Mouse (Mus musculus) embryonic facial prominence, embryonic 10.5 days (tissue): ENCODE measurements at regions not wholly inside any gene's neighbourhood (a gene's known extent, or its start where the extent isn't known, plus 50 kb on each side); places are given as distances from the start of the nearest gene placed in this dataset.

ENCODE experiments used
- DNase-seq: peaks from one replicate; pipeline ENCODE4 v3.0.0-alpha.2; 2017; ENCODE audit warnings: low spot score
- H3K27ac ChIP-seq: fragments of 300-500 bp; sonication (generic); replicated peaks from 2 replicates; pipeline ENCODE4 v1.5.1; 2016; ENCODE audit warnings: mild to moderate bottlenecking
- H3K27me3 ChIP-seq: fragments of 300-500 bp; sonication (generic); replicated peaks from 2 replicates; pipeline ENCODE4 v1.6.1; 2016; ENCODE audit warnings: low read depth, mild to moderate bottlenecking; ENCODE audit not compliant: poor library complexity, severe bottlenecking
- H3K36me3 ChIP-seq: fragments of 300-500 bp; sonication (generic); replicated peaks from 2 replicates; pipeline ENCODE4 v1.6.1; 2016; ENCODE audit warnings: mild to moderate bottlenecking, moderate library complexity
- H3K4me1 ChIP-seq: fragments of 300-500 bp; sonication (generic); 2 replicates; pipeline ENCODE4 v1.6.1; 2016
- H3K4me3 ChIP-seq: fragments of 300-500 bp; sonication (generic); 2 replicates; pipeline ENCODE4 v1.5.1; 2016; ENCODE audit warnings: mild to moderate bottlenecking, moderate library complexity
- H3K9me3 ChIP-seq: fragments of 300-500 bp; sonication (generic); 2 replicates; pipeline ENCODE4 v1.6.1; 2016; ENCODE audit warnings: mild to moderate bottlenecking
- WGBS: fragments of 180-500 bp; shearing (Covaris S2); methylation state at CpG from one replicate; pipeline ENCODE4 v1.1.7; 2016; 5-methylcytosine and 5-hydroxymethylcytosine counted together

- Histone ChIP-seq H3K36me3 (no peaks in the 10 kb centered on the region), H3K27ac (no peak overlapping the region), H3K4me3 (no peak overlapping the region), H3K27me3 (no peaks in the 10 kb centered on the region), H3K4me1 (peaks cover 14% of the 10 kb centered on the region), H3K9me3 (no peaks in the 10 kb centered on the region)
- WGBS = 71% methylated on average over 2 of the region's 2 CpGs
- DNase-seq = no peak
These were observed 164.6 kb downstream of the Ptn start for GRCm38 (mm10) chr6:36645415-36645814.

GRCm38 (mm10) chr6:36644880-36645279 lies 165.1 kb downstream of the Ptn start:
- Histone ChIP-seq H3K4me1 (peaks cover 14% of the 10 kb centered on the region), H3K27ac (no peak overlapping the region), H3K27me3 (no peaks in the 10 kb centered on the region), H3K9me3 (no peaks in the 10 kb centered on the region), H3K36me3 (no peaks in the 10 kb centered on the region), H3K4me3 (no peak overlapping the region)
- peak; percentile 23 for DNase-seq
- 45% methylated on average over 7 of the region's 7 CpGs for WGBS

- Histone ChIP-seq H3K4me1 (no peaks in the 10 kb centered on the region), H3K4me3 (no peak overlapping the region), H3K36me3 (no peaks in the 10 kb centered on the region), H3K27me3 (no peaks in the 10 kb centered on the region), H3K9me3 (no peaks in the 10 kb centered on the region), H3K27ac (no peak overlapping the region)
- 86% methylated on average over 2 of the region's 2 CpGs for WGBS
- DNase-seq = no peak
These were observed 173.0 kb downstream of the Ptn start for GRCm38 (mm10) chr6:36637031-36637430.

DNA sequence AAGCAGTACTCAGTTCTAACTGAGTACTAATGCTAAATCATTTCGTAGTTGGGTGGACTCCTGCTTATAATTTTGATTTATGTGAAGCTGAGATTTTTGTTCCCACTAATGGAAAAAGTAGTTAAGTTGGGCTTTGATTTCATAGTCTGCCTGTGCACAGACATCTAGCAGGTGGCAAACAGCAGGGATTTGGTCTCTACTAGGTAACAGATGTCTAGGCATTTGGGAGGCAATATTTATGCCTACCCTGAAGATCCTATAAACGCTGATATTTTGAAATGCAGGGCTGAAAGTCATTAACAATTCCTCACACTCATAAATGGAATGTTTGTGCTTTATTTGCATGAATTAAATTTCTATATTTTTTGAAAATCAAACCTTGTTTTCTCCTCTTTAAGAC lies 182.4 kb downstream of the Ptn start:
- DNase-seq = no peak
- Histone ChIP-seq H3K36me3 (no peaks in the 10 kb centered on the region), H3K27ac (no peak overlapping the region), H3K4me1 (no peaks in the 10 kb centered on the region), H3K27me3 (no peaks in the 10 kb centered on the region), H3K4me3 (no peak overlapping the region), H3K9me3 (no peaks in the 10 kb centered on the region)
- 80% methylated on average over 2 of the region's 2 CpGs for WGBS

GRCm38 (mm10) chr6:36608281-36608970 lies 201.6 kb downstream of the Ptn start:
- no peak for DNase-seq
- H3K36me3 ChIP-seq = no peaks in the 10 kb centered on the region
- no peak overlapping the region for H3K27ac ChIP-seq
- WGBS = 76% methylated on average over 10 of the region's 10 CpGs
- no peaks in the 10 kb centered on the region for H3K27me3 ChIP-seq
- no peak overlapping the region for H3K4me3 ChIP-seq
- no peaks in the 10 kb centered on the region for H3K4me1 ChIP-seq
- no peaks in the 10 kb centered on the region for H3K9me3 ChIP-seq

DNA sequence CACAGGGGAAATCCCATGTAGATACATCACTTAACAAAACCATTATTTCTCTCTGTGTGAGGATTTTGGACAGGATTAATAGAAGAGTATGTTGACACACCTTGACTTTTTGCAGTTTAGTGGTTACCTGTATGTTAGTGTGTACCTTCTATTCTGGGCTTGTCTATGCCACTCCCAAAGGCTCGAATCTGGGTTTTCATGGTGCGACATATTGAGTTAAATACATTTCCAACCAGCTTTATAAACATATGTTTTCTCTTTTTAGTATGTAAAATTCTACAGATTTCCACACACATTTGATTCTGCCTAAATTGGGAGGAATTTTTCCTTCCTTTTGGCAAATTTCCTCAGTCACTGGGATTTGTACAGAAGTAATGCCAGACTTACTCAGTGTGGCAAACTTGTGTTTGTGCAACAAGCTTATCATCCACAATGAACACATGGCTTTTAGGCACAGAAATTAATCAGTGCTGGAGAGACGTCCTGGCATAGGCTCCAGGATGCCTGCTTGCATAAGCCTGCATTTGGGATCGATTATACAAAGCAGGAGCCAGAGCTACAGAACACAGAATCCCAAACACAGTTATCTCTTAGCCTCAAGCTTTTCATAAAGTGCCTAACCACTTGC lies 204.3 kb downstream of the Ptn start:
- WGBS = 71% methylated on average over 4 of the region's 4 CpGs
- no peak overlapping the region for H3K4me3 ChIP-seq

GRCm38 (mm10) chr6:36604802-36605201 lies 205.2 kb downstream of the Ptn start:
- H3K4me3 ChIP-seq = no peak overlapping the region
- H3K27ac ChIP-seq = no peak overlapping the region
- no peaks in the 10 kb centered on the region for H3K9me3 ChIP-seq
- 88% methylated on average over 3 of the region's 3 CpGs for WGBS
- no peaks in the 10 kb centered on the region for H3K27me3 ChIP-seq
- DNase-seq = no peak
- no peaks in the 10 kb centered on the region for H3K4me1 ChIP-seq
- no peaks in the 10 kb centered on the region for H3K36me3 ChIP-seq

More for the DNA sequence above, 204.3 kb downstream of the Ptn start:
- DNase-seq = no peak
- no peak overlapping the region for H3K27ac ChIP-seq
- H3K9me3 ChIP-seq = no peaks in the 10 kb centered on the region
- H3K4me1 ChIP-seq = no peaks in the 10 kb centered on the region
- H3K27me3 ChIP-seq = no peaks in the 10 kb centered on the region
- H3K36me3 ChIP-seq = no peaks in the 10 kb centered on the region

- Histone ChIP-seq H3K36me3 (no peaks in the 10 kb centered on the region), H3K4me1 (no peaks in the 10 kb centered on the region), H3K27me3 (no peaks in the 10 kb centered on the region), H3K9me3 (no peaks in the 10 kb centered on the region), H3K4me3 (no peak overlapping the region), H3K27ac (no peak overlapping the region)
- 82% methylated on average over 3 of the region's 3 CpGs for WGBS
- no peak for DNase-seq
These were observed 208.7 kb downstream of the Chrm2 start for GRCm38 (mm10) chr6:36596574-36596973.

DNA sequence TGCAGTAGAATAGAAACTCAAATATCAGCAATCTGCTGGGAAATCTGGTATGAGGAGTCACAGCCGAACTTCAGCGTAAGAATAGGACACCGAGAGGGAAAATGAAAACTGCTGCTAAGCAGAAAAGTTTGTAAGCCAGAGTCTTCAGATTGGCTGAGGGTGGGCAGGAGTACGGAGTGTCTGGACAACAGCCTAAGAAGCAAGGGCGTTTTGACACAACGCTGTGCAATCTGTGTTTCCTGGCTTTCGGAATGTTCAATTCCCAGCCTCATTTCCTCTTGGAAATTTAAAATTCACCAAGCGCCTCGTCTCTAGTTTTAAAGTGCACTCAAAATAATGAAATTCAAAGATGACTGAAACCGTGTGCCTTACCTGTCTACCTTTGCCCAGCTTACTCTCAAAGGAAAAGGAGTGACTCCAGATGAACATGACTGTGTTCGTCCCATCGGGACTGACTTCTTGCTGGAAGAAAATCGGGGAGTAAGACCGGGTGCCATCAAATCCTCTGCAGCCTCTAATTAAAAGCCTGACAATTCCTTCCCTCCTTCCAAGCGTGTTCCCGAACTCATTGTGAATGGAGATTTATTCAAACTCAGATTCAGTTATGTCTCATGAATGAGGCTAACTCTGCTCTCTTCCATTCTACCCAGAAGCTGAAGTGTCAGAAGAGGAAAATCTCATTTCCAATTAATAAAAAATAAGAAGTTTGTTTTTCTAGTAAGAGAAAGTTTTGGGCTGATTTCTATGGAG lies 203.2 kb downstream of the Chrm2 start:
- no peaks in the 10 kb centered on the region for H3K36me3 ChIP-seq
- no peaks in the 10 kb centered on the region for H3K4me1 ChIP-seq

DNA sequence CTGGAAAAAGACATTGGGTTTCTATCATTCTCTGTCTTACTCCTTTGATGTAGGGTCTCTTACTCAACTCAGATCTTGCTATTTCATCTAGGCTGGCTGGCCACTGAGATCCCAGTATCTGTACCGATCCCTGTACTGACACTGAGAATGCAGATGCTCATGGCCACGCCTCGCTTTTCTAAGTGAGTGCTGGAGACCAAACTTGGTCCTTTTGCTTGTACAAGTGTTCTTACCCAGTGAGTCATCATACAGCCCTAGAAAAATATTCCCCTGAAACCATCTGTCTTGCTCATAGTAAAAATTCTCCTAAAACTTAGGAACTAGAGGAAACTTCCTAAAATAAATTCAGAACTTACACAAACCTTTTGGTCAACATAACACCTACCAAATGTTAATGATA lies 193.2 kb downstream of the Chrm2 start:
- Histone ChIP-seq H3K27ac (no peak overlapping the region), H3K4me3 (no peak overlapping the region), H3K4me1 (no peaks in the 10 kb centered on the region), H3K9me3 (no peaks in the 10 kb centered on the region), H3K27me3 (no peaks in the 10 kb centered on the region), H3K36me3 (no peaks in the 10 kb centered on the region)
- no peak for DNase-seq
- WGBS = 90% methylated on average over 3 of the region's 3 CpGs

More for the DNA sequence above, 203.2 kb downstream of the Chrm2 start:
- WGBS = 89% methylated on average over 16 of the region's 16 CpGs
- Histone ChIP-seq H3K4me3 (no peak overlapping the region), H3K27ac (no peak overlapping the region), H3K27me3 (no peaks in the 10 kb centered on the region), H3K9me3 (no peaks in the 10 kb centered on the region)
- no peak for DNase-seq
